23 mouse cellular contexts compared by ENCODE assay signal in the genomic region with DNA sequence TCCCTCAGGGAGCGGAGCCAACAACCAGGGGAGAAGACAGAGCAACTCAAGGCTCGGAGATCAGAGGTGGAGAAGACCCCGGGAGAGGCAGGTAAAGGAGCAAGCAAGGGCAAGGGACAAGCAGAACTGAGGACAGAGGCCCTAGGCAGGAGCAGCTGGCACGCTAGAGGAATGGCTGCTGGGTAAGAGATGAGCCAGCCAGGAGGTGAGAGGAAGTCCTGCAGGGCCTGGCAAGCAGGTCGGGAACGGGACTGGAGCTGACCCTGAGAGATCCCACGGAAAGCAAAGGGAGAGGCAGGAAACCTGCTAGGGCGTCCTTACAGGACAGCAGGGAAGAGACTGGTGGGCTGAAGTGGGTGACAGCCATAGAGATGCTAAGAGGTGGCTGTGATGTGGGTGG. TPM values are rescaled to one million over a fixed set of nuclear protein-coding genes. Genes with fewer than 3 reads are reported as not detected.
DNase-seq lines count a peak whose midpoint lies in the region; ATAC-seq lines count a peak whose summit lies in the region.
"Had no signal": no experiment of that assay in that cellular context is flagged by ENCODE, and none has a peak within 500 bp of the region (broad histone marks: within the 10 kb centered on the region; RNA-seq: fewer than 3 reads in every experiment).

No protein-coding gene starts in this region.

- DNase-seq in cerebellum, adult 11-12 months: peak; percentile 54
- no peak for DNase-seq in cerebellum, postnatal 10 days
- DNase-seq in brain, adult 2 months (ENCODE audit: low read depth, low spot score): peak; percentile 60
- DNase-seq in cerebellum, adult 9-11 months: peak; percentile 62
- no peak for DNase-seq in adrenal gland, adult 2 months
- DNase-seq: adrenal gland, postnatal 10 days; adrenal gland, postnatal 36 days; gastrocnemius, postnatal 10 days; gastrocnemius, postnatal 36 days; heart, adult 2 months; heart, postnatal 14 days; heart, postnatal 4 days; kidney, adult 18-20 months; kidney, adult 9 months had no signal

- ATAC-seq in megakaryocyte-erythroid progenitor cell, adult 5-6 weeks (replicated peaks; ENCODE audit: low FRiP score, low TSS enrichment, poor library complexity, severe bottlenecking): 0 out of 2 replicates have a peak, but pooled peaks have one; percentile 16
- ATAC-seq: CD4-positive, CD25-positive, alpha-beta regulatory T cell, adult 4 months; forebrain, embryonic 13.5 days; forebrain, embryonic 16.5 days; hindbrain, postnatal 0 days; inflammation-experienced regulatory T-cells, adult 6 months; intestine, embryonic 16.5 days had no signal

RNA-seq across cellular contexts. Expression of gene Tmem50a, which starts 13.7 kb away (rescaled TPM):
- total RNA-seq in megakaryocyte-erythroid progenitor cell, adult 5-6 weeks (2014; fragmentation: Nextera tagmentation): 82.2 and 101 TPM in 2 replicates
- 163 and 179 TPM in 2 replicates for total RNA-seq in megakaryocyte-erythroid progenitor cell, adult 5-6 weeks (2017)
- total RNA-seq in adrenal gland, adult 2 months (2021): 100 to 1,000 TPM; 231 to 336 TPM
- 150 and 191 TPM in 2 replicates for polyA plus RNA-seq in adrenal gland, adult 2 months (2012; rRNA removed)

RNA-seq across cellular contexts. Expression of gene Rsrp1, which starts 22.3 kb away (rescaled TPM):
- 371 and 563 TPM in 2 replicates for total RNA-seq in megakaryocyte-erythroid progenitor cell, adult 5-6 weeks (2014; fragmentation: Nextera tagmentation)
- 122 and 226 TPM in 2 replicates for total RNA-seq in megakaryocyte-erythroid progenitor cell, adult 5-6 weeks (2017)
- total RNA-seq in adrenal gland, adult 2 months (2021): 100 to 1,000 TPM; 313 to 460 TPM
- 2,634 and 2,855 TPM in 2 replicates for polyA plus RNA-seq in adrenal gland, adult 2 months (2012; rRNA removed)

RNA-seq across cellular contexts. Expression of gene Syf2, which starts 29.6 kb away (rescaled TPM):
- total RNA-seq in megakaryocyte-erythroid progenitor cell, adult 5-6 weeks (2014; fragmentation: Nextera tagmentation): 64.4 and 88.9 TPM in 2 replicates
- total RNA-seq in megakaryocyte-erythroid progenitor cell, adult 5-6 weeks (2017): 208 and 338 TPM in 2 replicates
- 10 to 100 TPM; 85.5 to 97.8 TPM for total RNA-seq in adrenal gland, adult 2 months (2021)
- 7.0 and 8.6 TPM in 2 replicates for polyA plus RNA-seq in adrenal gland, adult 2 months (2012; rRNA removed)

RNA-seq across cellular contexts. Expression of gene Rhd, which starts 36.8 kb away (rescaled TPM):
- 163 and 165 TPM in 2 replicates for total RNA-seq in megakaryocyte-erythroid progenitor cell, adult 5-6 weeks (2014; fragmentation: Nextera tagmentation)
- total RNA-seq in megakaryocyte-erythroid progenitor cell, adult 5-6 weeks (2017): 119 and 185 TPM in 2 replicates
- total RNA-seq in adrenal gland, adult 2 months (2021): not detected
- 0.09 and 0.12 TPM in 2 replicates for polyA plus RNA-seq in adrenal gland, adult 2 months (2012; rRNA removed)
- total RNA-seq: gastrocnemius, adult 18-20 months; gastrocnemius, postnatal 36 days; granulocyte monocyte progenitor cell, adult 5-6 weeks had no signal

RNA-seq across cellular contexts. Expression of gene Maco1, which starts 48.0 kb away (rescaled TPM):
- total RNA-seq in megakaryocyte-erythroid progenitor cell, adult 5-6 weeks (2014; fragmentation: Nextera tagmentation): 32.4 and 36.2 TPM in 2 replicates
- 41.9 and 61.3 TPM in 2 replicates for total RNA-seq in megakaryocyte-erythroid progenitor cell, adult 5-6 weeks (2017)
- 10 to 100 TPM; 35.6 to 37.1 TPM for total RNA-seq in adrenal gland, adult 2 months (2021)
- polyA plus RNA-seq in adrenal gland, adult 2 months (2012; rRNA removed): 14.2 and 15.6 TPM in 2 replicates

Comparison
In these comparisons a context has a peak if more than half of its experiments do, and no peak if none do; other contexts are left out.
1. DNase-seq: peak in cerebellum, adult 11-12 months (single experiment), brain, adult 2 months (single experiment) and cerebellum, adult 9-11 months (single experiment); none in cerebellum, postnatal 10 days (0 of 2) and adrenal gland, adult 2 months (single experiment).